In genomic region chr5:112468986-112469581, GRCm38 (mm10) we compare ENCODE assay signal across 25 mouse cellular contexts. TPM values are rescaled to one million over a fixed set of nuclear protein-coding genes. Genes with fewer than 3 reads are reported as not detected.
A peak's percentile ranks its signal among the peaks of the same experiment; 100 is the strongest.
DNase-seq lines count a peak whose midpoint lies in the region; ATAC-seq and TF ChIP-seq lines count a peak whose summit lies in the region.
"Had no signal": no experiment of that assay in that cellular context is flagged by ENCODE, and none has a peak within 500 bp of the region (broad histone marks: within the 10 kb centered on the region; RNA-seq: fewer than 3 reads in every experiment).

No protein-coding gene starts in this region.

- no peak overlapping the region for H3K9ac ChIP-seq in liver, embryonic 12.5 days
- no peak overlapping the region for H3K9ac ChIP-seq in liver, postnatal 0 days (replicated peaks)
- H3K9ac ChIP-seq: forebrain, embryonic 13.5 days; forebrain, postnatal 0 days; hindbrain, embryonic 14.5 days had no signal

- no peak for TF ChIP-seq CTCF in liver, postnatal 0 days (IDR thresholded peaks at IDR 0.05; ENCODE audit: low read depth)

- no peak for TF ChIP-seq EP300 in liver, postnatal 0 days (IDR thresholded peaks at IDR 0.05; ENCODE audit: low read depth)

- DNase-seq in liver (no peak), ES-CJ7 (ENCODE audit: low read depth, low spot score) (peak; percentile 74), WW6 (ENCODE audit: low read depth, low spot score) (peak; percentile 24)
- no peak for DNase-seq in liver, postnatal 0 days
- no peak for DNase-seq in urinary bladder, postnatal 4 days (ENCODE audit: low spot score in 2 of 2)
- DNase-seq: adrenal gland, adult 8-10 months; adrenal gland, postnatal 36 days; cerebellum, adult 2 months; cerebellum, postnatal 10 days; forebrain, postnatal 0 days; gastrocnemius, adult 2 months; gastrocnemius, postnatal 25 days had no signal

- 47% methylated on average over 4 of the region's 4 CpGs for WGBS in liver, embryonic 12.5 days (ENCODE audit: insufficient replicate concordance)
- WGBS in liver, postnatal 0 days (ENCODE audit: insufficient replicate concordance), result 62% methylated on average over 4 of the region's 4 CpGs

- H3K27ac ChIP-seq in liver, embryonic 12.5 days, result no peak overlapping the region
- H3K27ac ChIP-seq in liver, postnatal 0 days (ENCODE audit: low read depth), result no peak overlapping the region
- H3K27ac ChIP-seq: embryonic facial prominence, embryonic 10.5 days; forebrain, embryonic 13.5 days; gastrocnemius, adult 2 months; heart, embryonic 10.5 days; hindbrain, embryonic 10.5 days; hindbrain, embryonic 14.5 days had no signal

- ATAC-seq in liver, embryonic 12.5 days, result peak; percentile 44; the same call in 1 of the 2 replicates
- ATAC-seq in liver, postnatal 0 days, result peak; percentile 33; the same call in 1 of the 2 replicates
- ATAC-seq in monocyte, adult 5-6 weeks (replicated peaks; ENCODE audit: insufficient number of reproducible peaks, low FRiP score, low TSS enrichment, poor library complexity, severe bottlenecking), result no peak
- ATAC-seq: CD4-positive, CD25-positive, alpha-beta regulatory T cell, adult 4 months; forebrain, embryonic 13.5 days; forebrain, postnatal 0 days had no signal

- H3K9me3 ChIP-seq in liver, embryonic 12.5 days (replicated peaks), result no peaks in the 10 kb centered on the region
- no peaks in the 10 kb centered on the region for H3K9me3 ChIP-seq in liver, postnatal 0 days (ENCODE audit: low read length)
- H3K9me3 ChIP-seq: embryonic facial prominence, embryonic 10.5 days; forebrain, embryonic 13.5 days had no signal

- H3K36me3 ChIP-seq in liver, embryonic 12.5 days, result no peaks in the 10 kb centered on the region
- H3K36me3 ChIP-seq in liver, postnatal 0 days (replicated peaks; ENCODE audit: insufficient read depth, low read length), result no peaks in the 10 kb centered on the region
- H3K36me3 ChIP-seq: embryonic facial prominence, embryonic 10.5 days; heart, embryonic 10.5 days; hindbrain, embryonic 10.5 days had no signal

- H3K4me1 ChIP-seq in liver, embryonic 12.5 days, result no peaks in the 10 kb centered on the region
- no peaks in the 10 kb centered on the region for H3K4me1 ChIP-seq in liver, postnatal 0 days (ENCODE audit: insufficient read depth)
- H3K4me1 ChIP-seq: forebrain, embryonic 13.5 days had no signal

- no peak overlapping the region for H3K4me2 ChIP-seq in liver, embryonic 12.5 days
- no peak overlapping the region for H3K4me2 ChIP-seq in liver, postnatal 0 days (ENCODE audit: low read depth, low read length)
- H3K4me2 ChIP-seq: forebrain, embryonic 13.5 days; hindbrain, embryonic 14.5 days had no signal

- no peak overlapping the region for H3K4me3 ChIP-seq in liver, embryonic 12.5 days
- H3K4me3 ChIP-seq in liver, postnatal 0 days (ENCODE audit: low read depth, low read length), result no peak overlapping the region
- H3K4me3 ChIP-seq: embryonic facial prominence, embryonic 10.5 days; forebrain, embryonic 13.5 days; gastrocnemius, adult 2 months; heart, embryonic 10.5 days; hindbrain, embryonic 10.5 days had no signal

- no peaks in the 10 kb centered on the region; the same call in 1 of the 2 replicates for H3K27me3 ChIP-seq in liver, embryonic 12.5 days (replicated peaks)
- H3K27me3 ChIP-seq in liver, postnatal 0 days (ENCODE audit: insufficient read depth, low read length), result no peaks in the 10 kb centered on the region
- H3K27me3 ChIP-seq: forebrain, embryonic 13.5 days had no signal

RNA-seq across cellular contexts. Expression of gene Gm6588, which starts 19.9 kb away (rescaled TPM):
- not detected in 2 replicates for polyA plus RNA-seq in liver, embryonic 12.5 days (2016; fragmentation: Nextera tagmentation; extraction: Ambion mirVana)
- not detected in 2 replicates for polyA plus RNA-seq in liver, postnatal 0 days (2015; fragmentation: Nextera tagmentation; extraction: Ambion mirVana)
- not detected in 3 replicates for total RNA-seq in monocyte, adult 5-6 weeks (2017)
- total RNA-seq: adrenal gland, adult 8-10 months; adrenal gland, postnatal 36 days; forebrain, postnatal 0 days; gastrocnemius, adult 2 months; gastrocnemius, postnatal 25 days; granulocyte monocyte progenitor cell, adult 5-6 weeks; heart, postnatal 25 days; MEL had no signal
- polyA plus RNA-seq: CD4-positive, CD25-positive, alpha-beta regulatory T cell, adult 4 months; cerebellum, adult 2 months; embryonic facial prominence, embryonic 10.5 days; embryonic facial prominence, embryonic 14.5 days; heart, embryonic 16.5 days; hindbrain, embryonic 10.5 days had no signal

Comparison
In these comparisons a context has a peak if more than half of its experiments do, and no peak if none do; other contexts are left out.
1. DNase-seq: peak in ES-CJ7 (single experiment) and WW6 (single experiment); none in liver (single experiment), liver, postnatal 0 days (single experiment) and urinary bladder, postnatal 4 days (0 of 2).